Mouse (Mus musculus): ENCODE measurements around the gene Rbfox3. TPM values are rescaled to one million over a fixed set of nuclear protein-coding genes. Genes with fewer than 3 reads are reported as not detected.

The Rbfox3 gene
- polyA plus RNA-seq, 1 experiment: not detected

DNA sequence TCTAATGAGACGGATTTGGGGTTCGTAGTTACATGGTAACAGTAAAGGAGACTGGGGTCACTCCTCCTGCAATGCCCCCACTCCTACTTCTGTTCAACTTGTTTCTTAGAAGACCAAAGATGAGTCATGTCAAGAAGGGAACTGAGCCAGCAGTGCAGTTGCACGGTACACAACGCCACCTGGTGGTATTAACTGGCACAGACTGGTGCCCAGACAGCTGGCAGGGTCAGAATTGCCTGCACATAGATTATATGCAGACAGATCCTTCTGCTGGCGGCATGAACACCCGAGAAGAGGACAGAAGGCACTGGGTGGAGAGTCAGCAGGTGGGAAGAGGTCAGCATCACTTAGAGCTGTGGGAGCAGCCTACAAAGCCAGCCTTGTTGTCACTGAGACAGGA, 171.4 kb downstream of the Rbfox3 start:
- Histone ChIP-seq H3K27ac (ENCODE audit: insufficient read depth, low read depth, low read length) (no peak overlapping the region), H3K4me3 (ENCODE audit: insufficient read depth, low read length) (no peak overlapping the region)
- TF ChIP-seq POLR2A (IDR thresholded peaks at IDR 0.05; ENCODE audit: borderline replicate concordance, low read depth, low read length) (no peak), CTCF (IDR thresholded peaks at IDR 0.05; ENCODE audit: low read depth, low read length) (peak; percentile 40; the same call in 1 of the 2 replicates)

DNA sequence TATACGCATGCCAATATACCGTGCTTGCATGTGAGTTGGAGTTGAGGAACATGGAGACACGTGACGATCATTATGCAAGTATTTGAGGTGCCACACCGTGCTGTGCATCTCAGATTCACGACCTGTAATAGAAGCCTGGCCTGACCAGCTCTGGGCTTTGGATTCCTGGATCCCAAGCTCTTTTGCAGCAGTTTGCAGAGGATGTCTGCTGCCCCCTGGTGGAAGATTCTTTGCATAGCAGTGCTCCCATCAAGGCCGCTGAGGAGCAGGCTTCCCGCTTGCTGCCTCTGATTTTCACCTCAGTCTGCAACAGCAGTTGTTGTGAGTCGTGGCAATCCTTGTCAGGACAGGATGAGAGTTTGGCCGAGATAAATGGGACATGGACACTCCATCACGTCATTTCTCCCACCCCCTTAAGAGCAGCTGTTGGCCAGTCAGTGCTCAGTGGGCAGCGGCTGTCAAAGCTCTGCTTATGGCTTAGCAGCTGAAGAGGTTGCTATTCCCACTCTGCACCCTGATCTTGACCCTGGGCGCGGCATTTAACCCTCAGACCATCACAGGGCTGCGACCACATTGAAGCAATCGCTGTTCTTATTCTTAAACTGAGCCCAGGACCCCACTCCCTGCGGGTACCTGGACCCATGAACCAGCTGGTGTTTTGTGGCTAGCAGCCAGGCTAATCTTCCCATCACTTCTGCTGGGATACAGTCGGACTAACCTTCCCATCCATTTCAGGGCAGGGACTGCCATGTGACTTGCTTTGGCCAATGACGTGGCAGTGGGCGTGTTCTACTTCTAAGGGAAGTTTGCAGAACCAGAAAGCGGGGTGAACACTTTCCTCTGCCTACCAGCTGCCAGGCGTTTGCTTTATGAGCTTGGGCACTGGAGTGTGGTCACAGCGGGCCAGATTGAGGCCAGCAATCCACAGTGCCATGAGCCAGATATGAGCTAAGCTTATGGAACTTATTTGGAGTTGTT, 172.3 kb downstream of the Rbfox3 start:
- H3K4me3 ChIP-seq (ENCODE audit: insufficient read depth, low read length): no peak overlapping the region

More for the DNA sequence above, 171.4 kb downstream of the Rbfox3 start:
- H3K4me1 ChIP-seq (ENCODE audit: control insufficient read depth, insufficient read depth, low read length): no peaks in the 10 kb centered on the region

DNA sequence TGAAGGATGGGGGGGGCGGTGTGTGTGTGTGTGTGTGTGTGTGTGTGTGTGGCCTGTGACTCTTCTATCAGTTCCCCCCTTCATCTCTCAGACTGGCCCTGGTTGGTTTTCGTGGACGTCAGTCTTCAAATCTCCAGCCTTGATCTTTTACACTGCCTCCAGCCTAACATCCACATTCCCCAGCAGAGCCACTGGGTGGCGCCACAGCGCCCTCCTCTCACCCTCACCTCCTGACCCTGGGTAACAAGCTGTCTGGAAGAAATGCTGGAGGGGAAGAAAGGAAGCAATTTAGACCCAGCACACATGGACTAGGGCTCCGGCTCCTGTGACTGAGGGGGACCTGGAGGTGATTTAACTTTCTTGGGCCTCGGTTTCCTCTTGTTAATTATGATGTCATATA, 173.1 kb downstream of the Rbfox3 start:
- H3K4me1 ChIP-seq (ENCODE audit: control insufficient read depth, insufficient read depth, low read length): no peaks in the 10 kb centered on the region
- no peak overlapping the region for H3K27ac ChIP-seq (ENCODE audit: insufficient read depth, low read depth, low read length)
- no peak for TF ChIP-seq POLR2A (IDR thresholded peaks at IDR 0.05; ENCODE audit: borderline replicate concordance, low read depth, low read length)
- peak; percentile 42; the same call in 1 of the 2 replicates for TF ChIP-seq CTCF (IDR thresholded peaks at IDR 0.05; ENCODE audit: low read depth, low read length)
- H3K4me3 ChIP-seq (ENCODE audit: insufficient read depth, low read length): no peak overlapping the region

More for the DNA sequence above, 172.3 kb downstream of the Rbfox3 start:
- no peaks in the 10 kb centered on the region for H3K4me1 ChIP-seq (ENCODE audit: control insufficient read depth, insufficient read depth, low read length)
- H3K27ac ChIP-seq (ENCODE audit: insufficient read depth, low read depth, low read length): no peak overlapping the region
- TF ChIP-seq CTCF (IDR thresholded peaks at IDR 0.05; ENCODE audit: low read depth, low read length) (peak; percentile 94), POLR2A (IDR thresholded peaks at IDR 0.05; ENCODE audit: borderline replicate concordance, low read depth, low read length) (no peak)

DNA sequence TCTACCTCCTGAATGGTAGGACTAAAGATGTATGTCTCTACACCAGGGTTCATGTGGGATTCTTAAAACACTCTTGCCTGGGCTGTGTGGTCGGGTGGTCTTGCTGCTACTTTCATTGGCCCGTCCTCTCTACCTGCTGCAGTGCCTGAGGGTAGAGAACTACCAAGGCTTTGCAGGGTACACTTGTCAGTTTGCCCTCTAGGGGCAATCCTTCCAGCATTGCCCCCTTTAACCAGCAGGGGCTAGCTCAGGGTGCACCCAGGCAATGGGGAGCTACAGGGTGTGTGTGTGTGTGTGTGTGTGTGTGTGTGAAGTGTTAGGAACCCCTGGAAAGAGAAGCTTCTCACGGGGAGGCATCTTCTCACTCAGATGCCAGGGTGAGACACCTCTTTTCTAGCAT, 173.6 kb downstream of the Rbfox3 start:
- Histone ChIP-seq H3K27ac (ENCODE audit: insufficient read depth, low read depth, low read length) (no peak overlapping the region), H3K4me3 (ENCODE audit: insufficient read depth, low read length) (no peak overlapping the region), H3K4me1 (ENCODE audit: control insufficient read depth, insufficient read depth, low read length) (no peaks in the 10 kb centered on the region)
- TF ChIP-seq POLR2A (IDR thresholded peaks at IDR 0.05; ENCODE audit: borderline replicate concordance, low read depth, low read length): no peak
- TF ChIP-seq CTCF (IDR thresholded peaks at IDR 0.05; ENCODE audit: low read depth, low read length): no peak

GRCm38 (mm10) chr11:118736993-118737392, 174.4 kb downstream of the Rbfox3 start:
- TF ChIP-seq CTCF (IDR thresholded peaks at IDR 0.05; ENCODE audit: low read depth, low read length) (no peak), POLR2A (IDR thresholded peaks at IDR 0.05; ENCODE audit: borderline replicate concordance, low read depth, low read length) (no peak)
- Histone ChIP-seq H3K4me1 (ENCODE audit: control insufficient read depth, insufficient read depth, low read length) (no peaks in the 10 kb centered on the region), H3K27ac (ENCODE audit: insufficient read depth, low read depth, low read length) (no peak overlapping the region), H3K4me3 (ENCODE audit: insufficient read depth, low read length) (no peak overlapping the region)

DNA sequence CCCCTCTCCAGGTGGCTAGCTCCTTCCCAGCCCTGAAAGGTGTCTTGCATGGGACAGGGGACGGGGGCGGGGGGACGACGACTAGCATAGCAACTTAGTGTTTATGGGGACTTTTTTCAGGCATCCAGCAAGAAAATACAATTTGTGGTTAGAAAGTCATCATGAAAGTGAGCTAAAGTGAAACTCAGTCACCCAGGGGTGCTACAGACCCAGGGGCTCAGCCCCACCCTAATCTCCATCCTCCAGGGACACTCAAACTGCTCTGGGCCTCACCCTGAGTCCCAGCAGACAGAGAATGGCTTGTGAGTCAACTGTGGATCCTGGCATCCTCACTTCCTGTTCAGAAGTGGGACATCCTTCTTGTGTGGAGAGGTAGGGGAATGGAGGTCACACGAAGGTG, 179.7 kb downstream of the Rbfox3 start:
- H3K27ac ChIP-seq (ENCODE audit: insufficient read depth, low read depth, low read length): no peak overlapping the region
- no peak overlapping the region for H3K4me3 ChIP-seq (ENCODE audit: insufficient read depth, low read length)
- H3K4me1 ChIP-seq (ENCODE audit: control insufficient read depth, insufficient read depth, low read length): no peaks in the 10 kb centered on the region
- TF ChIP-seq POLR2A (IDR thresholded peaks at IDR 0.05; ENCODE audit: borderline replicate concordance, low read depth, low read length): no peak

- Histone ChIP-seq H3K27ac (ENCODE audit: insufficient read depth, low read depth, low read length) (no peak overlapping the region), H3K4me3 (ENCODE audit: insufficient read depth, low read length) (no peak overlapping the region), H3K4me1 (ENCODE audit: control insufficient read depth, insufficient read depth, low read length) (no peaks in the 10 kb centered on the region)
- no peak for TF ChIP-seq CTCF (IDR thresholded peaks at IDR 0.05; ENCODE audit: low read depth, low read length)
- no peak for TF ChIP-seq POLR2A (IDR thresholded peaks at IDR 0.05; ENCODE audit: borderline replicate concordance, low read depth, low read length)
Observed at GRCm38 (mm10) chr11:118729373-118729772, 182.0 kb downstream of the Rbfox3 start.

- TF ChIP-seq POLR2A (IDR thresholded peaks at IDR 0.05; ENCODE audit: borderline replicate concordance, low read depth, low read length): no peak
- no peak for TF ChIP-seq CTCF (IDR thresholded peaks at IDR 0.05; ENCODE audit: low read depth, low read length)
- Histone ChIP-seq H3K27ac (ENCODE audit: insufficient read depth, low read depth, low read length) (no peak overlapping the region), H3K4me1 (ENCODE audit: control insufficient read depth, insufficient read depth, low read length) (no peaks in the 10 kb centered on the region)
Observed at GRCm38 (mm10) chr11:118728797-118729196, 182.6 kb downstream of the Rbfox3 start.

GRCm38 (mm10) chr11:118728083-118728551, 183.3 kb downstream of the Rbfox3 start:
- H3K4me3 ChIP-seq (ENCODE audit: insufficient read depth, low read length): no peak overlapping the region
- TF ChIP-seq POLR2A (IDR thresholded peaks at IDR 0.05; ENCODE audit: borderline replicate concordance, low read depth, low read length) (no peak), CTCF (IDR thresholded peaks at IDR 0.05; ENCODE audit: low read depth, low read length) (no peak)
- H3K4me1 ChIP-seq (ENCODE audit: control insufficient read depth, insufficient read depth, low read length): no peaks in the 10 kb centered on the region
- H3K27ac ChIP-seq (ENCODE audit: insufficient read depth, low read depth, low read length): no peak overlapping the region

More at GRCm38 (mm10) chr11:118728797-118729196, 182.6 kb downstream of the Rbfox3 start:
- H3K4me3 ChIP-seq (ENCODE audit: insufficient read depth, low read length): no peak overlapping the region

DNA sequence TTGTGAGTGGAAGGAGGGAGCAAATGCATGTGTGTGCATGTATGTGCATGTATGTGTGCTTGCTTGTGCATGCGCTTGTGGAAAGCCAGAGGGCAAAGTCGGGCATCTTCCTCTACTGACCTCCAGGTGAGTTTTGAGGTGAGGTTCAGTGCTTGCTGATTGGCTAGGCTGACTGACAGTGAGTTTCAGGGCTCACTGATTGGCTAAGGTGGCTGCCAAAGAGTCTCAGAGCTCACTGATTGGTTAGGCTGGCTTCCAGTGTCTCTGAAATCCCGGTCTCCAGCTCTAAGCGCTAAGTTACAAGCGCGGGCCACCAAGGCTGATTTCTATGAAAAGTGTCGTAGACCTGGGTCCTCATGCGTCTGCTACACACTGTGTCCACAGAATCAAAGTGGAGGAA, 185.0 kb downstream of the Rbfox3 start:
- Histone ChIP-seq H3K4me1 (ENCODE audit: control insufficient read depth, insufficient read depth, low read length) (no peaks in the 10 kb centered on the region), H3K4me3 (ENCODE audit: insufficient read depth, low read length) (no peak overlapping the region), H3K27ac (ENCODE audit: insufficient read depth, low read depth, low read length) (no peak overlapping the region)
- TF ChIP-seq CTCF (IDR thresholded peaks at IDR 0.05; ENCODE audit: low read depth, low read length): no peak

Measured in bone marrow macrophage, adult 2 months (primary cell).